Mouse (Mus musculus): ENCODE measurements around the gene Rab30. TPM values are rescaled to one million over a fixed set of nuclear protein-coding genes. Genes with fewer than 3 reads are reported as not detected.

Rab30 gene
- total RNA-seq, 2 experiments from 2014 or later, result 14.8 to 17.7 TPM

GRCm38 (mm10) chr7:92884998-92885660 is 143.7 kb downstream of the Rab30 start:
- no peak for DNase-seq (ENCODE audit: low spot score)
- intact Hi-C loops (cut with DNase I), result no loop called here

GRCm38 (mm10) chr7:92886801-92887200 is 145.4 kb downstream of the Rab30 start:
- intact Hi-C loops (cut with DNase I), result no loop called here
- no peak for DNase-seq (ENCODE audit: low spot score)

- DNase-seq (ENCODE audit: low spot score), result no peak
- intact Hi-C loops (cut with DNase I), result no loop called here
Measured at GRCm38 (mm10) chr7:92887230-92887629, 145.8 kb downstream of the Rab30 start.

GRCm38 (mm10) chr7:92890211-92890610 is 148.8 kb downstream of the Rab30 start:
- intact Hi-C loops (cut with DNase I), result loop anchor here (5.0 kb wide), 1 partner anchor 202 kb away; no protein-coding TSS in a partner anchor
- DNase-seq (ENCODE audit: low spot score), result no peak

GRCm38 (mm10) chr7:92890618-92891230 is 149.3 kb downstream of the Rab30 start:
- intact Hi-C loops (cut with DNase I), result loop anchor here (5.0 kb wide), 1 partner anchor 202 kb away; no protein-coding TSS in a partner anchor
- DNase-seq (ENCODE audit: low spot score), result no peak

- no peak for DNase-seq (ENCODE audit: low spot score)
- intact Hi-C loops (cut with DNase I), result loop anchor here (1.0 to 5.0 kb wide), 2 partner anchors 19 to 199 kb away; partner anchors contain the start of genes Ddias and Prcp
Measured at GRCm38 (mm10) chr7:92893478-92893877, 152.1 kb downstream of the Rab30 start.

Other genes with a start within 250 kb of the Rab30 start
- 10 to 100 TPM; 34.2 to 35.3 TPM for gene Ccdc90b, start 180.5 kb upstream of the Rab30 start, total RNA-seq (2021)
- gene Ankrd42, start 104.5 kb upstream of the Rab30 start, total RNA-seq (2021), result 1 to 10 TPM; 1.0 to 1.1 TPM
- gene Pcf11, start 71.7 kb upstream of the Rab30 start, total RNA-seq (2021), result 10 to 100 TPM; 23.0 to 28.2 TPM
- gene Ddias, start 132.6 kb downstream of the Rab30 start, total RNA-seq (2021), result under 1 TPM; 0.31 to 0.36 TPM
- 10 to 100 TPM; 13.7 to 16.5 TPM for gene Prcp, start 132.9 kb downstream of the Rab30 start, total RNA-seq (2021)

All from heart, postnatal 25 days (tissue).